Mouse (Mus musculus): ENCODE results near the gene Tex45.
A peak's percentile ranks its signal among the peaks of the same experiment; 100 is the strongest.

Gene Tex45

DNA sequence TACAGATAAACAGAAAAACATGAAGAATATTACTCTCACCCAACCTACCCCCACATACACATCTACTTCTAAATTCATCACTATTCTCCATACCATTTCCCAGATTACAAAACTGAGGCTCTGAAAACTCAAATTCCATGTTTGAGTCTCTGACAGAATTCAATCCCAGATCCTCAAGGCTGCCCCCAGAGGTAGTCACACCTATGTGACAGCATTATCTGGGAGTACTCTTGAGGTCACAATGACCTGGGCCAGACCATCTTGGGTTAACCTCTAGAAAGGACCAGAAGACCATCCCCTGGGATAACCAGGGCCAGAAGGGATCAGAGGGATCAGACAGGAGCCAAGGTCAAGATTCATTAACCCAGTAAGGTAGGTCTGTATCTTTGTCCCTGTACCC, at the start of gene Tex45:
Tex45 (plus strand) TSS at position 301 of the 400 bp plus-strand sequence.
- DNase-seq (ENCODE audit: low read depth, low spot score) = no peak

DNA sequence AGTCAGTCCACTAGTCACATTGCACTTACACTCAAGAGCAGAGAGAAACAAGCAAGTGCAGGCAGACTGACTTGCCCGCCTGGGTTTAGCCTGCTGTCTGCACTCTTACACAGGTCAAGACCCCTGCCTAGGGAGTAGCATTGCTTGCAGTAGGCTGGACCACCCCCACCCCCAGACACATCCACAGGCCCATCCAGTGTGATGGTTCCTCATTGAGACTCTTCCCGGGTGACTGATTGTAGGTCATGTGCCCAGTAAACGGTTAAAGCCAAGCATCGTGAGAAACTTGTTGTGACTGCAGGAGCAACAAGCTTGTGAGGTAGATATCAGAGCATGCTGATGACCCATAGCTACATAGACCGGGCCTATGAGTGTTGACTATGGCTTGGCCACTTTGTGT, 49.2 kb upstream of the Tex45 start:
- DNase-seq (ENCODE audit: low read depth, low spot score) = no peak

DNA sequence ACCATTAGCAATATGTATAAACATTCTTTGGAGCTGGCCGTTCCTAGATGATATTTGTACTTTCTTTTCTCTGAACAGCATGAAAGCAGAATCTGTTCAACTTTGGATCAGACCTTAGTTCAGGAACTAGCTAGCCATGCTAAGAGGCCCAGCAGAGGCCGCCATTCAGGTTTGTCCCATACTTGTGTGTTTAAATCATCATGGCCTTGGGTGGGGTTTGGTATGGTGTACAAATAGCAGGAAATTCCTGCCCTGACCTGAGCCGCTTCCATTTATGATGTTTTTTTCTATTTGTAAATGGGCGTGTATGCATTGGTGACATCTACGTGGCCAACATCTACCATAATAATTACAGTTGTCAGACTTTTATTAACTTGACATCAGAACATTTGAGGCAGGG, 45.4 kb upstream of the Tex45 start:
- no peak for DNase-seq (ENCODE audit: low read depth, low spot score)

DNA sequence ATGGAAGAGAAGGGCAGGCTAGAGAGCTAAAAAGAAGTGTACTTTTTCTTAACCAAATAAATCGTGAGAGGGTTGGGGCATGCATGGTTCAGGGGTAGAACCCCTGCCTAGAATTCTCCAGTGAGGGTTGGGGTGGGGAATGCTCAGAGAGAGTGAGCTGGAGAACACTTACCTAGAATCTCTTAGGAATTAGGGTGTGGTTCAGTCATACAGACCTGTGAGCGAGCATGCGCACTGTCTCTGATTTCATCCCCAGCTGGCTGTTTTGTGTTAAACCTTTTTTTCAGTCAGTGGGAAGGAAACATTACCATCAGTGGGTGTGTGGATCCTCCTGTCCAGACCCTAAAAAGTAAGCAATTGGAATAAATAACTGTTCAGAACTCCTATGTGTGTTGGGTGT, 44.5 kb upstream of the Tex45 start:
- no peak for DNase-seq (ENCODE audit: low read depth, low spot score)

DNA sequence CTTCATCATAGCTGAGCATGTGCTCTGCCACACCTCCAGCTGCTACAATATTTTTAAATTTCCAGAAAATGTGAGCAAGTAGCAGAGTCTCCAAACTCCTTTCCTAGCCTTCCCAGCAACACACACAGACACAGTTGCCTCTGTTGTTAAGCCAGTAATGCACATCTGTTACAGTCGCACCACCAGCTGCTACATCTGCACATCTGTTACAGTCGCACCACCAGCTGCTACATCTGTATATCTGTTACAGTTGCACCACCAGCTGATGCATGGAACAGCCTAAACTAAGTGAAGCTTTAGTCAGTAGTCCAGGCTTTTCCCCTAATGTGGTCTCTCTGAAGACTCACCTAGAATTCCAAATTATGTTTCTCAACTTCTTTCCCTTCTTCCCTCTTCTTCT, 42.2 kb upstream of the Tex45 start:
- DNase-seq (ENCODE audit: low read depth, low spot score) = no peak

DNA sequence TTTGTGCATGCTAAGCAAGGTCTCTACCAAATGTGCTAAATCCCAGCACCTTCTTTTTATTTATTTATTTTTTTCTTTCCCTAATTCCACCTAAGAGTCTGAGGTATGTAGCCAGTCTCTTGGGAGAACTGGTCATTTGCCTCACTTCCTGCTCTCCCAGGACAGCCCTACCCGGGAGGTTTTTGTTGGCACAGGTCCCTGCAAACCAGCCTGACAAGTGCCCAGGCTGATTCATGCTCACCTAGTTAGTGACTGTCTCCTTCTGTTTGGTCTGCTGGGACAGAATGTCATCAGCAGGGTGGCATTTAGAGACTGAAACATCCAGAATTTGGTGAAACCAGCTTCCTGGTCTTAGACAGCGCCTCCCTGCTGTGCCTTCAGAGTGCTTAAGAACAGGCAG, 40.7 kb upstream of the Tex45 start:
- DNase-seq (ENCODE audit: low read depth, low spot score) = no peak

DNA sequence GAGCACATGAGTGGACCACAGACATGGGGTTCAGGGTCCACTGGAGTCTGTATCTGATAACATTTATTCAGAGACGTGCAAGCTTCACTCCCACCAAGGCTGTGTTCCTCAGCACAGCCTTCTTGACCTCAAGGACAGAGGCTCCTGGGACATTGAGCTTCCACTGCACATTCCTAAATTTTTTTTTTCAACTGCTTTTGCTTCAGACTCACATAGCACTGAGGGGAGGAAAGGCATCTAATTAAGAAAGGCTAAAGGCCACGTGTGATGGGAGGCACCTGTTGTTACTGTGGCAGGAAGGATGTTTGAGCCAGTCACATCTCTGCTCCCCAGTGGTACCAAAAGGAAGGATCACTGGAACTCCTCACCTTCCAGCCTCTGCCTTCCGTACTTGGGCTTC, 39.5 kb upstream of the Tex45 start:
- DNase-seq (ENCODE audit: low read depth, low spot score) = no peak

DNA sequence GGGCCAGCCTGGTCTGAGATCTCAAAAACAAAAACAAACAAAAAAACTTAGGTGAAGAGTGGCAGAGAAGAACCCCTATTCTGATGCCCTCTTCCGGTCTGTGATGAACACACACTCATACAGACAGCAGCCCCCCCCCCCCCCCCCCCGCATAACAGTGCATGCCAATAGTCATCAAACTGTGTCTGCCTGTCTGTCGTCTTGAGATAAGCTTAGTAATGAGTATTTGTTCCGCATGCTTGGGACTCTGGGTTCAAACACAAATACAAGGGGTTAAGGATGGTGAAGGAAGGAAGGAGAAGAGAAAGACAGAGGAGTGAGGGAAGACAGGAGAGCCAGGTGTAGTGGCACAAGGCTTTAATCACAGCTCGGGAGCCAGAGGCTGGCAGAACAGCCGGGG, 34.2 kb upstream of the Tex45 start:
- no peak for DNase-seq (ENCODE audit: low read depth, low spot score)

DNA sequence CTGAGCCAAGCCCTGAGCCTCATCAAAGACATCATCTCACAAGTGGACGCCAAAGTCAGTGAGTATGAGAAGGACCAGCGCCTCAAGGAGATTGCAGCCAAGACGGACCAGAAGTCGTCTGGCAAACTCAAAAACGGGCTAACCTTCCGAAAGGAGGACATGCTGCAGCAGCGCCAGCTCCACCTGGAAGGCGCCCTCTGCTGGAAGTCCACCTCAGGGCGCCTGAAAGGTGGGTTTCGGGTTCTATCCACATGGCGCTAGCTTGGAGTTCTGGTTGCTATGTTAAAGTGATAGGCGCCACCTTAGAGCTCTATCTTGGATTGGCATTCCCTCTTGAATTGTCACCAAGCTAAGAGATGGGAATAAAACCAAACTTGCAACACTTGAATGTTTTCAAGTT, 31.2 kb upstream of the Tex45 start:
- DNase-seq (ENCODE audit: low read depth, low spot score) = no peak

DNA sequence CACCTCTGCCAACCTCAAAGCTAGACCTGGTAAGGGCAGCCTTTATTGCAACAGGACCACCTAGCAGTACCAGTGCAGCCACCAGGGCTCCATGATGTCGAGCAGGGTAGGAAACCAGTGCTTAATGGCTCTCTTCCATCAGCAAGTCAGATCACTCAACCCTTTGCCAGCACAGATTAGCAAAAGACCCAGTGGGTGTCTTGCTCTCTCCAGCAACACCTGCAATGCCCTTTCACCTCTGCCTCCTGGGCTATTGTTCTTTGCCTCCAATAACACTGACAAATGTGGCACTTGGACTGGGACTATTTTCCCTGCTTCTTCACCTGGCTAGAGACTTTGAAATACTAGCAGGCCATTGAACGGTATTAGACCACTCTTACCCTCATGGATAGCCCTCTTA, 21.4 kb upstream of the Tex45 start:
- no peak for DNase-seq (ENCODE audit: low read depth, low spot score)

DNA sequence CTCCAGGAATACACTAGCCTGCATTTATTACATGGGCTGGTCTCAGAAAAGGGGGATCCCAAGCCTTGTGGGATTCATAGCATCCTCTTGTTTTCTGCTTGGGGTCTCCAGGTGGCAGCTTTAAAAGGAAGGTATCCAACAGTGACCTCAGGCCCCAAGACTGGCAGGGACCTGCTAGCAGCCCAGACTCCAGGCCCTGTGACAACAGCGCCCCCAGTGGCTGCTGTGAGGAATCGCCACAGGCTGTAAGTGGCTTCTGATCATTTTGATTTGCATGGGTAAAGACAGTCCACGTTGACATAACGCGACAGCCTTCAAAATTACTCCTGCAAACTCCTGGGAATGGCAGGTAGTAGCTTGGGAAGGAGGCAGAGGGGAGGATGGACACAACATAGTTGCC, 20.0 kb upstream of the Tex45 start:
- DNase-seq (ENCODE audit: low read depth, low spot score) = peak; percentile 69

DNA sequence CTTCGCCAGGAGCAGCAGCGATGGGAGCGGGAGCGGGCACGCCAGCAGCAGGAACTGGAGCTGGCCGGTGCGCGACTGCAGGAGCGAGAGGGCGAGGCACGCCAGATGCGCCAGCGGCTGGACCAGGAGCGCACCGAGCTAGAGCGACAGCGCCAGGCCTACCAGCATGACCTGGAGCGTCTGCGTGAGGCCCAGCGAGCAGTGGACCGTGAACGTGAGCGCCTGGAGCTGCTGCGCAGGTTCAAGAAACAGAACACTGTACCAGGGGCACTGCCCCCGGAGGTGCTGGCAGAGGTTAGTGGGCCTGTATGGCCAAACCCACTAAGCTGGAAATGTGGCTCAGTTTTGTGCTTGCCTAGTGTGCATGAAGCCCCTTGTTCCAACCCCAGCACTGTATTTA, 18.7 kb upstream of the Tex45 start:
- no peak for DNase-seq (ENCODE audit: low read depth, low spot score)

DNA sequence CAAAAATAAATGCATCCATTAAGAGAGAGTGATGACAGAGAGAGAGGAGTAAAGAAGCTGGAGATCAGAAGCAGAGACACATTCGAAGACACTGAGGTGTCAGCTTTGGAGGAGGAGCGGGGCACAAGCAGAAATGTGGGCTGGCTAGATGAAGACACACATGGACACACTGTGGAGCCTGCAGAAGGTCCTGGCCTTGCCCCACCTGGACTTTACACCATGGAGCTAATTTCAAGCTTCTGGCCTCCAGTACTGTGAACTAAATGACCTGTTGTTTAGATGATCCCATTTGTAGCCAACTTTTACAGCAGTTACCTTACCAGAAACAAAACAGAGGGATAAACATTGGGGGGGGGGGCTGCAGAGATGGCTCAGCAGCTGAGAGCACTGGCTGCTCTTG, 7.4 kb upstream of the Tex45 start:
- no peak for DNase-seq (ENCODE audit: low read depth, low spot score)

DNA sequence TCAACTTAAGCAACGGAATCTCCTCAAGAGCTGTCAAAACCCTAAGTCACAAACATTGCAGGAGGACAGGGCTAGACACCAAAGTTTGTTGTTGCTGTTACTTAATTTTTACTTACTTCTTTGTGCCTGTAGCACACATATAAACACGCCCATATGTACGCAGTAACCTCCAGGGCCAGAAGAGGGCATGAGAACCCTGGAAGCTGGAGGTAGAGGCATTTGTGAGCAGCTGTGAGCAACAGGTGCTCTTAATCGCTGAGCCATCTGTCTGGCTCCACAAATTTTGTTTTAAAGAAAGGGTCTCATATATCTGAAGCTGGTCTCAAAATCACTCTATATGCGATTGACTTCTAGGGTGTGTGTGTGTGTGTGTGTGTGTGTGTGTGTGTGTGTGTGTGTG, 6.4 kb upstream of the Tex45 start:
- peak; percentile 76 for DNase-seq (ENCODE audit: low read depth, low spot score)

DNA sequence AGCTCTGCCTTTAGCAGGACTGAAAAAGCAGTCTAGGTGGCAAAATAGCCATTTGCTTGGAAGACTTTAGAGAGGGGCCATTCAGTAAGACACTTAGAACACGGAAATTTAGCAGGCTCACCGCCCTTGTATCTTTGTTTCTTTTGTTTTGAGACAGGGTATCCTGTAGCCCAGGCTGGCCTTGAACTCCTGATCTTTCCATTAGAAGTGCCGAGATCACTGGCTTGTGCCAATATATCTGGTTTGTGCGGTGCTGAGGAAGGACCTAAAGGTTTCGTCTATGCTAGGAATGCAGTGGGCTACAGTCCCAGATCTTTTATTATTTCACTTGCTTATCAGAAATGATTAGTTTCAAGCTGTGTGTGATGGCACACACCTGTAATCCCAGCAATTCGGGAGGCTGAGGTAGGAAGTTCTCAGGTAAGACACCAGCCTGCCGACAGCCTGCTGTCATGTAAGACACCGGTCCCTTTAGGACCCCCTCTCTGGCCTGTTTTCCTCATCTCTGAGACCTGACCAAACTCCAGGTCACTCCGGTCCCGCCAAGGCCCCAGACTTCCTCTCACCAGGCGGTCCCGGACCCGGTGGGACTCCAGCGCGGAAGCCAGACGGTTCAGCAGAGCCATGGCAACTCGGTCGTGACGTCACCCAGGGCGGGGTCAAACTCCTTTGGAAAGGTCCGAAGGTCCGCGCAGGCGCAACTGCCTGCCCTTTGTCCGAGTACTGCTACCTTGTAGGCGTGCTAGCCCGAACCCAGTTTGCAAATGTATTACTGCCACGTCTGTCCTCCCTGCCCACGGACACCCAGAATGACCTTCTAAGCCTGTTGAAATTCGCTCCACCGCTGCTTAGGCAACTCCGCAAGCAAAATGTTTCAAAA, 3.4 kb upstream of the Tex45 start, which contains the start of gene Pex11g:
Pex11g (minus strand) TSS at position 675 of the 880 bp plus-strand sequence.
- DNase-seq (ENCODE audit: low read depth, low spot score) = peak; percentile 99

DNA sequence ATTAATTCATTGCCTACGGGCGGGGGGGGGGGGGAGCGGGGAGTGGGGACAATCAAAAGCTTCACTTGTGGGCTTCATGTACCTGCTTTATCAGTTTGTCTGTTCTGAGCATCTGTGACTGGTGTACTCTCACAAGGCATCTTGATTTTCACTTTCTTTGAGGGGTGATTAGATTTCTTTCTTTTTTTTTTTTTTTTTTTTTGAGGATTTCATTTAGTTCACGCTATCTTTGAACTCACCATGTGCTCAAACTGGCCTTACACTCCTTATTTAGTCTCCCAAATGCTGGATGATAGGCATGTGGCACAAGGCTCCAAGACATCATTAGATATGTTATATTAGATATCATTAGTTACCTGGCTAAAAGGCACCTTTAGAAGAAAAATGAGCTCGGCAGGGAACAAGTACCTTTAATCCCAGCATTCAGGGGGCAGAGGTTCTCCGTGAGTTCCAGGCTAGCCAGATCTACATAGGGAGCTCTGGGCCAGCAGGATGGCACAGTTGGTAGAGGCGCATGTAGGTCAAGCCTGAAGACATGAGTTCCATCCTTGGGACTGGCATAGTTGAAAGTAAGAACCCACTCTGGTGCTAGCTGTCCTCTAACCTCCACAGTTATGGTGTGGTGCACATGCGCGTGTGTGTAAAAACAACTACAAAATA, 2.6 kb upstream of the Tex45 start:
- DNase-seq (ENCODE audit: low read depth, low spot score) = no peak

DNA sequence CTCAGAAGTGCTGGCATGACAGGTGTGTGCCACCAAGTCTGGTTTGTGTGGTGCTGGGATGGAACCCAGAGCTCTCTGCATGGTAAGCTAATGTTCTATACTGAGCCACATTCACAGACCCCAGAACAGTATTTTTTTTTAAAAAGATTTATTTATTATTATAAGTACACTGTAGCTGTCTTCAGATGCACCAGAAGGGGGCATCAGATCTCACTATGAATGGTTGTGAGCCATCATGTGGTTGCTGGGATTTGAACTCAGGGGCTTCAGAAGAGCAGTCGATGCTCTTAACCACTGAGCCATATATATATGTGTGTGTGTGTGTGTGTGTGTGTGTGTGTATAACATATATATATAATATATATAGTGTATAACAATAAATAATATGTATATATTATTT, 1.8 kb upstream of the Tex45 start:
- DNase-seq (ENCODE audit: low read depth, low spot score) = no peak

DNA sequence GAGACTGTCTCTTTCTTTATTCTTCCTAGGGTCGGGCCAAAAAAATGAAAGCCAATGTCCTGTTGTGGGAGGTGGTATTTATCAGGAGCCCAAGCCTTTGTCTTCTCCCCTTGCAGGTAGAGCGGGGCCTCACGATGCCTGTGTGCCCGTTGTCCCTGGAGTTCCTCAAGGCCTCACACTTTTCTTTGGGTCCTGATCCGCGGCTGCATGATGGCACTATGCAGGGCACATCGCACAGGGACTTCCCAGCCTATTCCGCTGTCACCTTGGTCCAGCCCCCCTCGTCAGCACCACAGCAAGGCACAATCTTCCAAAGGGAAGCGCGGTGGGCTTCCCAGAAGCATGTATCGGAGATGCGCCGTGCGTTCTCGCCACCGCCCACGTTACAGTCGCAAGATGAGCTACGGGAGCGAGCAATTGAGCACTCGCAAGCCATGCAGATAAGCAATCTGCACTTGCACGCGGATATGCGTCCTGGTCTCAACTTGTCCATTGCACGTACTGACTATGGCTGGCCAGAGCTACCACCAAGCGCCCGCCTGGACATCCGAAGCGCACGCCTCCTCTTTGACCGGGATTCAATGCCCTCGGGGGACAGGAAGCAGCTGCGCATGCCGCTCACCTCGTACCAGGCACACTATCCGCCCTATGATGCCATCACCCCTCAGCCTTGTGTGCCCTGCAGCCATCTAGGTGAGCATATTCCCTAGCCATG, 5.2 kb downstream of the Tex45 start:
- peak; percentile 31 for DNase-seq (ENCODE audit: low read depth, low spot score)

DNA sequence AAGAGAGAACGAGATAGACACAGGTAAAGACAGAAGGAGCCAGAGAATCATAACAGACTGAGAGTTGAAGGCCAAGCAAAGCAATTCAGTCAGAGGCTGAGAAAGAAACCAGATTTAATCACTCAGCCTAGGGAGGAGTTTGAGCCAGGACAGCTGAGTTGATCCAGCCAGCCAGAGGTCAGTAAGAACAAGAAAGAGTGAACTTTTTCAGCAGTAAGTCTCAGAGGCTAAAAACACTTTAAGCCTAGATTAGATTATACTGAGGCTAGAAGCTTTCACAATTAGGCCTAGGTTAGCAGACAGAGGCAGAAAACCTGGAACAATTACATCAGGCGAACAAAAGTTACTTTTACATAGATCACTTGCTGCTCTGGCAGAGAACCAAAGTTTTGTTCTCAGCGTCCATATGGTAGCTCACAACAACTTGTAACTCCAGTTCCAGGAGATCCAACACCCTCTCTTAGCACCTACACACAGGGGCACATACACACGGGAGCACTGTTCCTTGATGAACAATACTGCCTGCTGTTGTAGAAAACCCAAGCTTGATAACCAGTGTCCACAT, 9.6 kb downstream of the Tex45 start:
- DNase-seq (ENCODE audit: low read depth, low spot score) = no peak

DNA sequence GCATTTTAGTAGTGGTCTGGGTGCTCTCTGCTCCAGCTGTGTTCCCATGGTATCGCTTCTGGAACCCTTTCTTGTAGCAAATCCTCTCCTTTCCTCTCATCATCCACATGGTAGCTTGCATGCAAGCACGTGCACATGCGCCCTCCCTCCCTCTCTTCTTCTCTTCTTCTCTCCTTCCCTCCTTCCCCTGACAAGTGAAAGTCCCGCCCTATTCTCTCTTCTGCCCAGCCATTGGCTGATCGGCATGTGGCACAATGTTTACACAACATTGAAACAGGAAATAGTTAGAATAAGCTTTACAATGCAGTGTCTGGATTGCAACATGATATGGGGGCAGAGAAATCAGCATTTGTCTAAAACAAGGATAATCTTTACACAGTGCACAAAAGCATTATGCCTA, 10.9 kb downstream of the Tex45 start:
- DNase-seq (ENCODE audit: low read depth, low spot score) = no peak

DNA sequence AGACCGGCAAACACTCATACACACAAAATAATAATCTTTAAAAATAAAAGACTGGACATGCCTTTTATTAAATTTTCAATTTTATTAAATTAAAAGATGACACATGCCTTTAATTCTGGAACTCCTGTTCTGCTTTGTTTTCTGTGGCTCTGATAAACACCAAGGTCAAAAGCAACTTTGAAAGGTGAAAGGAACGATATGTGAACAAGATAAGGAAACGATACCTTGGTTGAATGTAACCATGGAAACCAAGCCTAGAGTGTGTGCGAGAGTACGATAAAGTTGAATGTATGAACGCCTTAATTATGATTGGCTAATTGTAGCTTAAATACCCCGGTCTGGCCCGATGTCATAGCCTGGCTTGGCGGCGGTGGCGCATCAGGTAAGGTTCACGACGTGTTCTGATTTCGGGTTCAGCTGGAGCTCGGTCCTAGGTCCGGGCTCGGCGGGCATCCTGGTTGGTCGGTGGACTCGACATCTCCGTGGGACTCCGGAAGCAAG, 11.6 kb downstream of the Tex45 start:
- no peak for DNase-seq (ENCODE audit: low read depth, low spot score)

DNA sequence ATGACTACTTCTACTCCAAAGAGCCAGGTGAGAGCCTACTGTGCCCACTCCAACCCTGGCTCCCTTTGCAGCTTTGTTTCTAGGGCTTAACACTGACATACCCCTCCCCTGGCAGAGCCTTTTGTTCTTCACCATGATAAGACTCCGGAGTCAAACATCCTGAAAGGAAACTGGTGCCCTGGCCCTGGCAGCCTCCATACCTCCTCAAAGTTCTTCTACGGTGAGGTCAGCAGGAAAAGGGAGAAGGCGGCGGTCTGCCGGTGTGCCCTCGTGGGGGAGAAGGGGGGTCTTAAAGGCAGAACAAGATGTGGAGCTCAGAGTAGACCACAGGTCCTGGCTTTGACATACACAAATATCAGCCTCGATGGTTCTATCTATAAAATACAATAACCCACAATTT, 12.9 kb downstream of the Tex45 start:
- no peak for DNase-seq (ENCODE audit: low read depth, low spot score)

Data from mesoderm, embryonic 11.5 days (tissue).